Mouse (Mus musculus) urinary bladder, adult 18-20 months (tissue): ENCODE measurements at regions not wholly inside any gene's neighbourhood (a gene's known extent, or its start where the extent isn't known, plus 50 kb on each side); places are given as distances from the start of the nearest gene placed in this dataset.

Experiments used
- DNase-seq, 2 experiments: peaks; one replicate each; pipeline ENCODE4 v3.0.0; 2022; ENCODE audit warnings: low spot score in 2 of 2, mixed read lengths in 2 of 2

DNA sequence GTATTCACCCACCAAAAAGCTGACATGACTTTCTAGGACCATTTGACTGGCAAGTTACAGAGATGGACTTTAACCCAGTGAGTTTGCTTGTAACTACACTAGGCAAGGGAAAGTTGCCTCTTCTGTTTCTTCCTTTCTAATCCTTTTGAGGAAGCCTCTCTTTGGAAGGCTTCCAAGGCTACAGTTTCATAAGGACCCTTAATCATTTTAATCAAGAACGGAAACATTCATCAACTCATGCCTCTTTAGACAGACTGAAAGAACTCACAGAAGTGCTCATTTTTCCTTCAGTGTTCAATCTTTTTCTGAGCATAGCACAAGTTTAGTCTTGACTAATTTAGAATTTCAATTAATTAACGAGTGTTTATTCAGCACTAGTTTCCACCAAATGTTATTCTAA, 84.2 kb downstream of the Ddx1 start:
- no peak for DNase-seq

- no peak for DNase-seq
These were observed 88.0 kb downstream of the Ddx1 start for GRCm38 (mm10) chr12:13161051-13161450.

DNA sequence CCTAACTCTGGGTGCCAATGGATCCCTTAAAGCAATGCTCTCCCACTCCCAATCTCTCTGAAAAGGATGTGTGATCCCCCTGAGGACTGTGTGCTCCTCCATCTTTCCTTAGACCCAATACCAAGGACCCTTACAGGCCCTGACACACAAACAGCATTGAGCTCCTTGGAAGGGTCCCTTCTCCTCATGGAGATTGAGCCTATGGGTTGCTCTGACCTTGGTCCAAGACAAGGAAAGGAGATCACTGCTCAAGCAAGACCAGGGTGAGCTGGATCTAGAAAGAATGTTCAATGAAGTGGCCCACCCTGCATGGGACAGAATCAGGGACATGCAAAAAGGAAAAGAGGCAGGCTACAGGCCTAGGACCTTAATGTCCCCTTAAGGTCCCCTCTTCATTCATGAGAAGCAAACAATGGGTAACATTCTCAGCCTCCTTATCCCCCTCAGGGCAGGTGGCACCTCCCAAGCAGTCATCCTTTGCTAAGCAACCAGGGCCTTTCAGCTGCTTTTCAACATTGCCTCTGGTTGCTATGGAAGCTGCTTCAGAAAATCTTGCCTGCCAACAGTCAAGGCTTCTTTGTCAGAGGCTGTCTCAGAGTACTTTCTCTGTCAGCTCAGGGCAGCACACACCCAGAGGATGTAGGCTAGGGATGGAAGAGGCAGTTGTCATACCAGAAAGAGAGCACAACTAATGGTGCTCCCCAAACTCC, 89.5 kb downstream of the Ddx1 start:
- DNase-seq: no peak

DNA sequence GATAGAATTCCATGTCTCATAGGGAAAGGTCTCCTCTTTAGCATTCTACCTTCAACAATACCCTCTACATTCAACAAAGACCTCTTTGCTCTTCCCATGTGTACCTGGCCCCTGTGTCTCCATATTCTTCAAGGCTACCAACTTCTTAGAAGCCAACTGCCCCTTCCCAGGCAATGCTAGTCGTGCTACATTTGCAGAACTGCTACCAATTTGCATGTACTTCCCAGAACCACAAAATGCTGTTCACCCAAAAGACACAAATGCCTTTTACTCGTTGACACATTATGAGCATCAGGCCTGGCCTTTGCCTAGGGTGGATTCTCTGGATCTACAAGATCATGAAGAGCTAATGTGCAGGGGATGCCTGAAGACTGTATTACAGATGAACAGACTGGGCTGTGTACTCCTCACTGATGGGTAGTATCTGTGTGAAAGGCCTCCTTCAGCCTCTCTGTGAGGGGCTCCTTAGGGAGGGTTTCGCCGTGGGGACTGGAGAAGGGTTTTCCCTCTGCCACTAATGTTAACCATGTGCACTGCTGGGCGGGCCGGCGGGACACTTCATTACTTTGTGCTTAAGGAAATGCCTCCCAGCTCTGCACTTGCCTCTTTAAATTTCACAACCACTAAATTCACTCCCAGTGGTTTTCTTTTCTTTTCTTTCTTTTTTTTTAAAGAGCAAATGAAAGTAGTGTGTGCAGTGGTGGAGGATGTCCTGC, 91.2 kb downstream of the Ddx1 start:
- no peak for DNase-seq

GRCm38 (mm10) chr12:13157089-13157488, 91.9 kb downstream of the Ddx1 start:
- DNase-seq: no peak

DNA sequence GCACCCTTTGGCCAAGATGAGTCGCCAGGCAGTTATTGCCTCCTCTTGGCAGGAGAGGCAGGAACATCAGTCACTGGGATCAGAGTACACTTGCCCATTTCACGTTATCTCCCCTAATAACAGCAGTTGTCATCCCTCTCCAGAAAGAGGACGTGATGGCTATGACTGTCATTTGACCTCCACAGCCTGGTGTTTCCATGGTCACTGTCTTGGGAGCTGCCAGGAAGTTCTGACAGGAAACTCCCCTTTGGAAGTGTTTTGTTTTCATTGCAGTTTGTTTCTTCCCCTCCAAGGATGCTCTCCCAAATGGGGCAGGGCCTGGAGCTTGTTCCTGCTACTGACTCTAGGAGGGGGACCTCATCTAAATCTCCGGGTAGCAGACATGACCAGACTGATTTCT, 98.3 kb downstream of the Ddx1 start:
- DNase-seq: no peak

DNA sequence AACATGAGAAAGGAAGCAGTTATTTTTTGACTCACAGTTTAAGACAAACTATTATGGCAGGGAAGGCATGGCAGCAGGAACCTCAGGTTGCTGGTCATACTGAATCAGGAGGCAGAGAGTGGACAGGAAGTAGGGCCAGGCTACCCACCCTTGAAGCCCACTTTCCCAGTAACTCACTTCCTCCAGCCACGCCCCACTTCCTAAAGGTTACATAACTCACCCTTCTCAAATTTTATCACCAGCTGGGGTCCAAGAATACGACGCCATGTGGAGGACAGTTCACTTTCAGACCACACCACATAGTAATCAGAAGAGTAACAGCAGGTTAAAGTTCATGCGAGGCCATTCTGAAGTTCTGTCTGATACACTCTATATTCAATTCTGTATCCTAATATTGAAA, 101.8 kb downstream of the Ddx1 start:
- DNase-seq: no peak

DNA sequence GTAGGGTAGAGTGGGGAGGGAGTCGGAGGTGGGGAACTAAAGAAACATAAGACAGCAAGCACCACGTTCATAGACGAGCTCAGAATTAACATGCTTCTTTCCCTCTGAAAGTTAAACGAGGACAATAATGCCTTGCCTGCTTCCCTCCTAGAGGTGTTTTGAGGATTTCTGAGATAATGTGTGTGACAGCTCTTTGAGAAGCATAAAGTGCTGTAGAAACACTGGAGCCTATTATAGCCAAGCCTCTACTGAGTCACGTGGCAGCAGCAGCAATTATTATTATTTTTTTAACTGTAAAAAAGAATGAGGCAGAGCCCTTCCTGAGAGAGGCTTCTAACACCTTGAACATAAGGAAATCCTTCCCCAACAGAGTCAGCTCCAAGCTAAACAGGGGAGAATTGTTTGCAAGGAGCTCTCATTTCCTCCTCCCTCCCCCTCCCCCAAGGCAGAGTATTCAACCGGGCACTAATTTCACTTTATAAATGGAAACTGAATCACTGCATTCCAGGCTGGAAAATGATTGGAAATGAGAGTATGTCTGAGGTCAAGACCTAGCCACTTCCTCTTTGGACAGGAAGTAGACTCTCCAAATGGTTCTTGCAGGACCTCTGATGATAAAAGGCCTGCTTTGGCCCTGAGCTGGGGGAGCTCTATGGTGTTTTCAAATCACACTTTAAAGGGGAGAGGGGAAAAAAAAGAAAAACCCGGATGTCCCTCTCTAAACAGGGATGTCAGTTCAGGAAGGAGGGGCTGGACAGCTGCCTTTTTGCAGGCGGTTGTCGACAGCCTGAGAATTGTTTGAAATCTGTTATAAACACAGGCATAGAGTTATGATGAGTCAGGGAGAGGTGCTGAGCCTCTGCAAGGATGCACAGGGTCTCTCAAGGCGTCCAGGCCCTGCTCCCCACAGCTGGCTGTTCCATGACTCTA, 103.6 kb downstream of the Ddx1 start:
- no peak for DNase-seq

GRCm38 (mm10) chr12:13144739-13145138, 104.3 kb downstream of the Ddx1 start:
- DNase-seq: no peak

DNA sequence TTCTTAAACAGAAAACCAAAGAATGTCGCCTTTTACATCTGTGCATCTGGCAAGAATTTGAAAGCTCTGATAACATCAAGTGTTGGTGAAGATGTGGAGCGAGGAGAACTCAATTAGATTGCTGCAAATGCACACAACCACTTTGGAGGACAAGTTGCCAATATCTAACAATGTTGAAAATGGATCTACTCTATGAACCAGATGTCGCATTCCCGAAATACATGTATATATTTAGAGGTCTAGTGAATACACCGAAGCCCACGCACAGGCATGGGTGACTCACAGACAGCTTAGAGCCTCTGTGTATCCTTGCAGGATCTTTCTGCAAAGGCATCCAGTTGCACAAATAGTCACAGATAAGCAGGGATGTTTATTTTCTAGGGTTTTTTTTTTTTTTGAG, 108.4 kb downstream of the Ddx1 start:
- DNase-seq: no peak

GRCm38 (mm10) chr12:13139189-13139588, 109.8 kb downstream of the Ddx1 start:
- no peak for DNase-seq

DNA sequence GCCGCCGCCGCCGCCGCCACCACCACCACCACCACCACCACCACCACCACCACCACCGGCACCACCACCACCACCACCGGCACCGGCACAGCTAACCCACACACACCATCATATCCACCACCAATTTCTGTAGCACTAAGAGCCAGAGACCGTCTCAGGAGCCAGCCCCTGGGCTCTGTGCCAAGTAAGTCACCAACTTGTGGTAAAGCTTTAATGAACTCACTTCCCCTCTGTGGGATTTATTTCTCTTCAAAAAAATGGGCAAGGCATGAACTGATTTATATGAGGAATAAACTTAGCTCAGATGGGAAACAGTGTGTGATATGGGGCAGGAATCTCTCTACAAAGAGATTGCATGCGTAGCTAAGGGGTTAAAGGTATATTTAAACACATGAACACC, 114.8 kb downstream of the Ddx1 start:
- DNase-seq: no peak

DNA sequence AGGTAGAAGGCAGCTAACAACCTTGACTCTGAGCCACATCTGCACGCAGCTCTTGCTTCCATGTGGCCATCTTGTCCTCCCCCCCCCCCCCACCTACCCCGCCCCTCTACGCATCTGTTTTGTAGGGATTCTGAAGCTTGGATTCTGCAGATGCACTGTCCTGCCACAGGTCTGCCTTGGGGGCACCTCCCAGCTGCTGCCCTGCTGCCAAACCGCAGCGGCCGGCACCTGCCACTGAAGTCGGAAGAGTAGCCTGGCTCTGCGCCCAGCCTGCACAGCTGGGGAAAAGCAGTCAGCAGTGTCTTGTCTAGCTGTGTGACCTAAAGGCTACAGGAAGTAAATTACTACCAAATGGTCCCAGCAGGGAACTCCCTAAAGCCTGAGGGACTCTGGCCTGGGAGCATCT, 119.3 kb downstream of the Ddx1 start:
- DNase-seq: no peak

DNA sequence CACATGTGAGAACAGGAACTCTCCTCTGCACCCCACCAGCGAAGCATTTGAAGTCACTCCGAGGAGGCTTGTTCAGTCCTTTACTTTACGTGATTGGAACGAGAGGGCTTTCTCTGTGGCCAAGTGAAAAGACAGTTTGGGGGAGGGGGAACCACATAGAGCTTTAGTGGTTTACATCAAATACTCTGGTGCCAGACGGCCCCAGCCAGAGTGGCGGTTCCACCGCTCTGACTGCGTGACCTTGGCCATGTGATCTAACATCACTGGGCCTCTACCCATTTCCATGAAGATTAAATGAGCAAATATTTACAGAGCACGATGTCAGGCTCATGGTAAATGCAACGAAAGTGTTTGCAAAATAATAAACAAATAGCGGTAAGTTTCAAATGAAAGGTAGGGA, 121.6 kb downstream of the Ddx1 start:
- no peak for DNase-seq

- no peak for DNase-seq
These were observed 124.0 kb downstream of the Ddx1 start for GRCm38 (mm10) chr12:13125054-13125453.

DNA sequence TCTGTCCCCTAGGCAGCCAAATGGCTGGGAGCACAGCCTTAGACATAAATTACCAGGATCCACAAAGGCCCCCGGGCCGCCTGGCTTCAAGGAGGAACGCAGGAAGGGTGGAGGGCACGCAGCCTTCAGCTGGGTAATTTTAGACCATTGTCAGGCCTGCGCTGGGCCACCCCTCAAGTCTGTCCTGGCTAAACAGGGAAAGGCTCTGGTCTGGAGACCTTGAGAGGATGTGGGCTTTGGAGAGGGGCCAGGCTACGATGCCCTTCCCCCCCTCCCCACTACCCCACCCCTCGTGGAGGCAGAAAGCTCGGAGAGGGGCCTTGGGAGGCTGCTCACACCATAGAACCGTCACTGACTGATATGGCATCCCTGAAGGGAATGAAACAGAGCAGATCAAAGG, 126.7 kb downstream of the Ddx1 start:
- DNase-seq: no peak

DNA sequence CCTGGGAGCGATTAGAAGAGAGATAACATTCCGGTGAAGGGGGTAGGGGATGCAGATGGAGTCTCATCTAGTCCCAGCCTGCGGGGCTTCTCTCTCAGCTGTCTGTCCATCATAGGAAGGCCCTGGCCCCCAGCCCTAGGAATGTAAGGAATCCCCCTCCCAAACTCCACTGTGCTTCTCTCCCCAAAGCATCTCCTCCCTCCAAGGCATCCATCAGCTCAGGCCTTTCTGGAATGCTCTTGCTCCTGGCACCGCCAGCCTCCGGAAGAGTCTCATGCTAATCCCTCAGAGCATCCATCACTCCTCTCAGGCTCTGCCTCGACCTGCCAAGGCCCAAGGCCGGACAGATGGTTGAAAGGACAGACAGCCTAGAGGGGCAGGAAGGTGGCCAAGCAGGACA, 128.4 kb downstream of the Ddx1 start:
- no peak for DNase-seq

DNA sequence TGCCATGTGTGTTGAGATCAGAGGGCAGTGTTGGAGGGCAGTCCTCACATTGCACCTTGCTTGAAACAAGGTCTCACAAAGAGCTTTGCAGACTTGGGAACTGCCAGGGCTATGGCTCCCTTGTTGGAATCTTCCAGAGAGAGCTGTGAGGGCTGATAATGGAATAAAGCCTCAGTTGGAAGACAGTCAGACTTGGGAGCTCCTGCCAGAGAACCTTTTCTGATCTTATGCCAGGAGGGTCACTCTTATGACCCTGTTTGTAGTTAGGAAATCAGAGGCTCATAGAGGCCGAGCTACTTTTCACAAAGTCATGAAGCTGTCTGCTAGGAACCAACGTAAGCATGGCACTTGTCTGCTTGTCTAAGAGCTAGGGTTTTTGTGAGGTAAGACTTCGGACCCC, 129.4 kb downstream of the Ddx1 start:
- no peak for DNase-seq

- no peak for DNase-seq
These were observed 131.0 kb downstream of the Ddx1 start for GRCm38 (mm10) chr12:13118026-13118425.

DNA sequence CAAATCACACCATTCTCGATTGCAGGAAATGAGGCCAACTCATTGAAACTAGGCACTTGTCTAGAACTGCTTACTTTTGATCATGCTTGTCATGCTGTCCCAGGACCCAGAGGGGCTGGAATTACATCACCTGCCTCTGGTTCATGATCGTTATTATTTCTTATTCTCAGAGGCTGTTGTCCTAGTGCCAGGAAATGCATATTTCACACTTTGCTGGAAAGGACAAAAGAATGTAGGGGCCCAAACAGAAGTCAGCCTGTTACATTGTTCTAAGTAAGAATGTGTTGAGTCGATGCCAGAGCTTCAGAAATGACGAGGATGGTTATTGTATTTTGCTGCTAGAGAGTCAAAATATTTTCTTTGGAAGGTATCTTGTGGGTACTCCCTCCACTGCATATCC, 134.7 kb downstream of the Ddx1 start:
- DNase-seq: no peak

- DNase-seq: no peak
These were observed 142.1 kb downstream of the Ddx1 start for GRCm38 (mm10) chr12:13106931-13107330.

GRCm38 (mm10) chr12:13100505-13101354, 148.3 kb downstream of the Ddx1 start:
- no peak for DNase-seq
